Comparison of ENCODE assay signal across 19 mouse cellular contexts in genomic region chr4:151655637-151656385, GRCm38 (mm10).
DNase-seq lines count a peak whose midpoint lies in the region; ATAC-seq lines count a peak whose summit lies in the region.
"Had no signal": no experiment of that assay in that cellular context is flagged by ENCODE, and none has a peak within 500 bp of the region (broad histone marks: within the 10 kb centered on the region; RNA-seq: fewer than 3 reads in every experiment).

No protein-coding gene starts in this region.

- no peak for DNase-seq in kidney, adult 18-20 months
- DNase-seq in hindbrain, embryonic 11.5 days (ENCODE audit: low spot score) = peak; percentile 13
- no peak for DNase-seq in midbrain, embryonic 10.5 days (ENCODE audit: low spot score)
- no peak for DNase-seq in right cerebral cortex, postnatal 14 days
- DNase-seq in adrenal gland, adult 2 months = no peak
- DNase-seq: adrenal gland, postnatal 14 days; cerebellum, adult 11-12 months; forebrain, postnatal 0 days; gastrocnemius, postnatal 10 days; heart, adult 18-20 months; kidney, postnatal 14 days; lung, adult 2 months; lung, postnatal 4 days; right cerebral cortex, adult 18-20 months; thymus, adult 18-20 months had no signal

- no peak overlapping the region for H3K4me3 ChIP-seq in kidney, embryonic 14.5 days (ENCODE audit: low read length)
- no peak overlapping the region for H3K4me3 ChIP-seq in hindbrain, embryonic 11.5 days (ENCODE audit: low read depth, low read length)
- H3K4me3 ChIP-seq in midbrain, embryonic 10.5 days = no peak overlapping the region
- H3K4me3 ChIP-seq in neural tube, embryonic 12.5 days = no peak overlapping the region
- no peak overlapping the region for H3K4me3 ChIP-seq in heart, embryonic 12.5 days
- H3K4me3 ChIP-seq: erythroblast, embryonic 14.5 days had no signal

- no peak overlapping the region for H3K9ac ChIP-seq in kidney, embryonic 14.5 days (ENCODE audit: low read depth, low read length)
- no peak overlapping the region for H3K9ac ChIP-seq in hindbrain, embryonic 11.5 days (ENCODE audit: low read depth, low read length)
- no peak overlapping the region for H3K9ac ChIP-seq in neural tube, embryonic 12.5 days
- H3K9ac ChIP-seq in heart, embryonic 12.5 days = no peak overlapping the region
- H3K9ac ChIP-seq: forebrain, postnatal 0 days had no signal

- H3K27ac ChIP-seq in kidney, embryonic 14.5 days (ENCODE audit: low read depth, low read length) = no peak overlapping the region
- H3K27ac ChIP-seq in hindbrain, embryonic 11.5 days (ENCODE audit: low read depth, low read length) = peak overlapping the region; percentile 27
- H3K27ac ChIP-seq in midbrain, embryonic 10.5 days (replicated peaks) = peak overlapping the region; percentile 38
- H3K27ac ChIP-seq in neural tube, embryonic 12.5 days = peak overlapping the region; percentile 68
- H3K27ac ChIP-seq in heart, embryonic 12.5 days (ENCODE audit: poor library complexity, severe bottlenecking) = no peak overlapping the region

- WGBS in kidney, embryonic 14.5 days = 17% methylated on average over 16 of the region's 16 CpGs
- WGBS in hindbrain, embryonic 11.5 days = 59% methylated on average over 16 of the region's 16 CpGs
- 69% methylated on average over 16 of the region's 16 CpGs for WGBS in midbrain, embryonic 10.5 days
- 28% methylated on average over 16 of the region's 16 CpGs for WGBS in neural tube, embryonic 12.5 days
- WGBS in heart, embryonic 12.5 days = 63% methylated on average over 16 of the region's 16 CpGs

- H3K4me2 ChIP-seq in kidney, embryonic 14.5 days (replicated peaks; ENCODE audit: low read depth, low read length) = no peak overlapping the region
- H3K4me2 ChIP-seq in hindbrain, embryonic 11.5 days (replicated peaks; ENCODE audit: low read depth, low read length) = no peak overlapping the region
- peak overlapping the region; percentile 33 for H3K4me2 ChIP-seq in neural tube, embryonic 12.5 days (replicated peaks)
- no peak overlapping the region for H3K4me2 ChIP-seq in heart, embryonic 12.5 days

- no peaks in the 10 kb centered on the region for H3K9me3 ChIP-seq in kidney, embryonic 14.5 days (ENCODE audit: control insufficient read depth, low read length)
- no peaks in the 10 kb centered on the region for H3K9me3 ChIP-seq in hindbrain, embryonic 11.5 days (ENCODE audit: control insufficient read depth, low read length)
- no peaks in the 10 kb centered on the region for H3K9me3 ChIP-seq in midbrain, embryonic 10.5 days (replicated peaks)
- no peaks in the 10 kb centered on the region for H3K9me3 ChIP-seq in neural tube, embryonic 12.5 days
- H3K9me3 ChIP-seq in heart, embryonic 12.5 days (replicated peaks) = no peaks in the 10 kb centered on the region

- H3K36me3 ChIP-seq in kidney, embryonic 14.5 days (ENCODE audit: control insufficient read depth, insufficient read depth, low read length) = no peaks in the 10 kb centered on the region
- H3K36me3 ChIP-seq in hindbrain, embryonic 11.5 days (ENCODE audit: control insufficient read depth, insufficient read depth, low read length) = no peaks in the 10 kb centered on the region
- H3K36me3 ChIP-seq in midbrain, embryonic 10.5 days = no peaks in the 10 kb centered on the region
- H3K36me3 ChIP-seq in neural tube, embryonic 12.5 days = no peaks in the 10 kb centered on the region
- no peaks in the 10 kb centered on the region for H3K36me3 ChIP-seq in heart, embryonic 12.5 days

- H3K4me1 ChIP-seq in kidney, embryonic 14.5 days (ENCODE audit: control insufficient read depth, insufficient read depth, low read length) = peaks cover 12% of the 10 kb centered on the region; the same call in 1 of the 2 replicates
- peaks cover 2% of the 10 kb centered on the region; the same call in 1 of the 2 replicates for H3K4me1 ChIP-seq in hindbrain, embryonic 11.5 days (replicated peaks; ENCODE audit: control insufficient read depth, insufficient read depth, low read length)
- peaks cover 11% of the 10 kb centered on the region; the same call in 1 of the 2 replicates for H3K4me1 ChIP-seq in midbrain, embryonic 10.5 days
- peaks cover 24% of the 10 kb centered on the region for H3K4me1 ChIP-seq in neural tube, embryonic 12.5 days
- no peaks in the 10 kb centered on the region for H3K4me1 ChIP-seq in heart, embryonic 12.5 days (replicated peaks)

- H3K27me3 ChIP-seq in kidney, embryonic 14.5 days (ENCODE audit: control insufficient read depth, insufficient read depth, low read length) = no peaks in the 10 kb centered on the region
- no peaks in the 10 kb centered on the region for H3K27me3 ChIP-seq in hindbrain, embryonic 11.5 days (ENCODE audit: control insufficient read depth, insufficient read depth, low read length)
- no peaks in the 10 kb centered on the region for H3K27me3 ChIP-seq in midbrain, embryonic 10.5 days (ENCODE audit: low read depth, poor library complexity, severe bottlenecking)
- H3K27me3 ChIP-seq in neural tube, embryonic 12.5 days (replicated peaks) = no peaks in the 10 kb centered on the region
- peaks cover 5% of the 10 kb centered on the region; the same call in 1 of the 2 replicates for H3K27me3 ChIP-seq in heart, embryonic 12.5 days (replicated peaks)

- ATAC-seq in kidney, embryonic 14.5 days (ENCODE audit: low FRiP score, low TSS enrichment) = peak; percentile 70
- ATAC-seq in hindbrain, embryonic 11.5 days (ENCODE audit: low FRiP score) = peak; percentile 51; the same call in 1 of the 2 replicates
- ATAC-seq in neural tube, embryonic 12.5 days (ENCODE audit: low FRiP score, low read depth) = peak; percentile 37; the same call in 1 of the 2 replicates
- no peak for ATAC-seq in heart, embryonic 12.5 days (ENCODE audit: insufficient number of reproducible peaks, low FRiP score)
- ATAC-seq: forebrain, postnatal 0 days had no signal

Comparison
In these comparisons a context has a peak if more than half of its experiments do, and no peak if none do; other contexts are left out.
1. H3K27ac ChIP-seq: peak in hindbrain, embryonic 11.5 days (single experiment), midbrain, embryonic 10.5 days (single experiment) and neural tube, embryonic 12.5 days (single experiment); none in kidney, embryonic 14.5 days (single experiment) and heart, embryonic 12.5 days (single experiment).